Mouse (Mus musculus) heart, postnatal 0 days (tissue): ENCODE data around the gene Gm10118.

ENCODE experiments used
- CTCF ChIP-seq: IDR thresholded peaks from 2 replicates; pipeline ENCODE4 v1.5.1; 2016; ENCODE audit warnings: antibody characterized with exemption, control low read depth, low read depth
- EP300 ChIP-seq: IDR thresholded peaks from 2 replicates; pipeline ENCODE4 v1.6.1; 2016; ENCODE audit warnings: antibody characterized with exemption, low read depth

GRCm38 (mm10) chr10:63951481-63951880 is 24.2 kb upstream of the Gm10118 start:
- no peak for TF ChIP-seq CTCF
- TF ChIP-seq EP300 = no peak
